Mouse (Mus musculus) heart, adult 2 months (tissue): ENCODE results near the gene Cdh4.

ENCODE experiments used
- CTCF ChIP-seq: fragments of 200-600 bp; IDR thresholded peaks from 2 replicates; pipeline ENCODE4 v1.8.1; 2022; ENCODE audit warnings: antibody characterized with exemption, mild to moderate bottlenecking, moderate library complexity
- POLR2A ChIP-seq: fragments of 200-500 bp; IDR thresholded peaks from 2 replicates; pipeline ENCODE4 v1.6.1; 2011; ENCODE audit warnings: mild to moderate bottlenecking, low read depth, low read length, control low read depth; ENCODE audit not compliant: insufficient read depth

DNA sequence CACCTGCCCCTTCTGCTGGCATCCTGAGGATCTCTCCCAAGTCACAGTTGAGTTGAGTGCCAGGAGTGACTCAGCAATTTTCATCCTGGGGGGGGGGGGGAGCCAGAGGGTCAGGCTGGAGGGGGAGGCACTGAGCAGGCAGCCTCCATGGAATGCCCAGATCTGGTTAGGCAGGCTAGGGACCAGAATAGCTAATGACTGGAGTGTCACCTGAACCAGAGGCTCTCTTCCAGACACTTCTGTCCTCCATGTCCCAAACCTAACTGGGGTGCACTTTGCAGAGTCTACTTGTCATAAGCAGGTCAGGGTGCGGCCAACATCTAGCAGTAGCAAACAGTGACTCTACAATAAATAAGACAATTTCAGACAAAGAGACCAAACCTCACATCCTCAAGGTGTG lies 52.0 kb downstream of the Cdh4 start:
- no peak for TF ChIP-seq CTCF
- no peak for TF ChIP-seq POLR2A
